Mouse (Mus musculus) lung, adult 2 months (tissue): ENCODE data around the gene Tmbim7. TPM values are rescaled to one million over a fixed set of nuclear protein-coding genes. Genes with fewer than 3 reads are reported as not detected.

Experiments
- DNase-seq: peaks from one replicate; pipeline ENCODE4 v3.0.0; 2022
- H3K4me1 ChIP-seq: fragments of 200-500 bp; 2 replicates; pipeline ENCODE4 v1.6.1; 2011; ENCODE audit warnings: low read length; ENCODE audit not compliant: control insufficient read depth, insufficient read depth
- H3K4me3 ChIP-seq: fragments of 200-500 bp; replicated peaks from 2 replicates; pipeline ENCODE3; 2011; ENCODE audit warnings: low read depth, mild to moderate bottlenecking, control low read depth, low read length; ENCODE audit errors: extremely low read depth
- CTCF ChIP-seq: fragments of 200-500 bp; IDR thresholded peaks from 2 replicates; pipeline ENCODE4 v1.5.1; 2011; ENCODE audit warnings: mild to moderate bottlenecking, low read length, control low read depth; ENCODE audit not compliant: insufficient read depth
- POLR2A ChIP-seq: fragments of 200-500 bp; IDR thresholded peaks from 2 replicates; pipeline ENCODE4 v1.6.1; 2011; ENCODE audit warnings: low read depth, mild to moderate bottlenecking, control low read depth, low read length, borderline replicate concordance; ENCODE audit errors: extremely low read depth
- WGBS: fragments of 180-500 bp; shearing (Covaris S2); methylation state at CpG from one replicate; pipeline ENCODE4 v1.1.7; 2018; 5-methylcytosine and 5-hydroxymethylcytosine counted together
- polyA plus RNA-seq: library from polyadenylated mRNA; depleted of rRNA; stranded (reverse); fragments of >200 nt; gene quantifications from 2 replicates; pipeline ENCODE4 v1.2.3, GENCODE M21; 2012

Gene Tmbim7
- polyA plus RNA-seq, 1 experiment = not detected

DNA sequence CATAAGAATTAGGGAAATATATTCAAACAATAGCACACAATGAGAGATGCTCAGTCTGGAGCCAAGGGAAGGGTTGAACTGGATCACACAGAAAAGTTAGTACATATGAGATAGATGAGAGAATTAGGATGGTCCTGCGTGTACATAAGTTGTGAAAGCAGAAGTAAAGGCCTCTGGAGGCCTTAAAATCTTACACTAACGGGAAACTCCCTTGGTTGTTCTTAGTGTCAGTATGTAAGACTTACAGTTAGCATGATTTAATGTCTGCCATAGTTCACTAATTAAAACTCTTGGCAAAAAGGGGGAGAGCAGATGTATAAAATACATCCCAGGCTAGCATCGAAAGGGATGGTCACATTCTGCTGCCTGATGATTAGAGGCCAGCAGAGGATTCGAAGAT is 2.8 kb downstream of the Tmbim7 start:
- 83% methylated on average over 4 of the region's 4 CpGs for WGBS
- TF ChIP-seq CTCF (no peak), POLR2A (no peak)

GRCm38 (mm10) chr5:3657085-3657484 is 6.1 kb downstream of the Tmbim7 start, which contains the start of gene Gatad1:
Gene Gatad1, minus strand, starts transcription at chr5:3657185.
- WGBS = 72% methylated on average over 5 of the region's 5 CpGs
- no peak within 1 kb of the TSS for H3K4me3 ChIP-seq
- H3K4me1 ChIP-seq = no peaks in the 10 kb centered on the region
- no peak for DNase-seq
- TF ChIP-seq CTCF = no peak

More for the DNA sequence above, 2.8 kb downstream of the Tmbim7 start:
- Histone ChIP-seq H3K4me3 (no peak overlapping the region), H3K4me1 (no peaks in the 10 kb centered on the region)
- no peak for DNase-seq

DNA sequence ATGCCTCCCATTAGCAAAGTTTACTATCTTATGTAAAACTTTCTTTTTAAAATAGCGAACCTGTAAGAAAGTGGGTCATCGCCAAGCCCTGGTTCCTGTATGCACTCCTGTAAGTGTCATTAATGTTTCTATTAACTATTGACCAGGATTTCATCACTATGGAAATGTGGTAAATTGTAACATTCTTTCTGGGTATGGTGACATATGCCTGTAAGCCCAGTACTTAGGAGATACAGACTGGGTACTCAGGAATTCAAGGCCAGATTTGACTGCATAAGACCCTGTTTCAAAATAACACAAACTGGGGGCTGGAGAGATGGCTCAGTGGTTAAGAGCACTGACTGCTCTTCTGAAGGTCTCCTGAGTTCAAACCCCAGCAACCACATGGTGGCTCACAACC is 14.2 kb downstream of the Tmbim7 start:
- WGBS = 86% methylated on average over 2 of the region's 2 CpGs
- TF ChIP-seq CTCF (no peak), POLR2A (no peak)
- no peak for DNase-seq
- no peaks in the 10 kb centered on the region for H3K4me1 ChIP-seq
- H3K4me3 ChIP-seq = no peak overlapping the region

DNA sequence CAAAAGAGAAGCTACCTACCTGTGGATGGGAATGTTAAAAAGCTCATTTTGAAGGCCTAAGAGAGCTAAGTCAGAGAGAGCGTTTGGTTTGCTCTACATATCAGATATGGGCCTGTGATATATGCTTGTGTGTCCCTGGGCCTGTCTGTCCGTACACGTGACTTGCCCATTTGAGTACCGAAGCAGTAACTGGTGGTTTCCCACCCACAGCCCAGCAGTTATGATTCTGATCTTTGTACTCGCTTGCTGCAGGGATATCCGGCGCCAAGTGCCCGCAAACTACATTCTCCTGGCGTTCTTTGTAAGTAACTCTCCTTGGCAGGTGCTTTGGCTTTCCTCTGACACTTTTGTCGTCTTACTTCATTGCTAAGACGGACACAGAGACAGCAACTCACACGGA is 15.6 kb downstream of the Tmbim7 start:
- WGBS = 80% methylated on average over 12 of the region's 12 CpGs

GRCm38 (mm10) chr5:3669938-3670554 is 19.1 kb downstream of the Tmbim7 start:
- no peak for DNase-seq
- Histone ChIP-seq H3K4me1 (no peaks in the 10 kb centered on the region), H3K4me3 (no peak overlapping the region)
- TF ChIP-seq POLR2A (no peak), CTCF (no peak)
- 80% methylated on average over 6 of the region's 6 CpGs for WGBS

More for the DNA sequence above, 15.6 kb downstream of the Tmbim7 start:
- no peak for DNase-seq
- H3K4me3 ChIP-seq = no peak overlapping the region
- no peaks in the 10 kb centered on the region for H3K4me1 ChIP-seq
- no peak for TF ChIP-seq CTCF
- TF ChIP-seq POLR2A = no peak

DNA sequence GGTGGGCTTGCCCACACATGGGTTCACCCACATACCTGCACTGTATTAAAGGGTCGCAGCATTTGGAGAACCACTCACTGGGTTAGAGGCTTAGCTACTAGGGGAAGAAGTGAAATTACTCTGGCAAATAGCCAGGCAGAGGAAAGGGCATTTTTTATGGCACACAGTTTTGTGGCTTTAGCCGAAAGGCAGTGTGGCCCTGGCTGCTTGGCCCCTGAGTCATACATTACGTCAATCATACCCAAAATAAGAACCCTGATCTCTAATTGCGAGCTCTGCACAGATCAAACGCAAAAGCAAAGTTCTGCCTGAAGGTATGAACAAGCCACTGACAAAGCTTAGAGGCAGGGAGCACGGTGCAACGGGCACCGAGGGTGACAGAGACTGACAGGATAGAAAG is 37.3 kb downstream of the Tmbim7 start:
- Histone ChIP-seq H3K4me1 (no peaks in the 10 kb centered on the region), H3K4me3 (no peak overlapping the region)
- 88% methylated on average over 8 of the region's 8 CpGs for WGBS
- DNase-seq = no peak
- TF ChIP-seq CTCF (no peak), POLR2A (no peak)

- DNase-seq = no peak
- no peak overlapping the region for H3K4me3 ChIP-seq
- TF ChIP-seq POLR2A (no peak), CTCF (no peak)
- H3K4me1 ChIP-seq = no peaks in the 10 kb centered on the region
- WGBS = 93% methylated on average over 3 of the region's 3 CpGs
These were observed 40.3 kb downstream of the Tmbim7 start for GRCm38 (mm10) chr5:3691283-3691682.

- TF ChIP-seq CTCF = no peak
- no peak for TF ChIP-seq POLR2A
- WGBS = 97% methylated on average over 9 of the region's 9 CpGs
- H3K4me1 ChIP-seq = no peaks in the 10 kb centered on the region
- H3K4me3 ChIP-seq = no peak overlapping the region
- no peak for DNase-seq
These were observed 42.0 kb downstream of the Tmbim7 start for GRCm38 (mm10) chr5:3692956-3693355.

DNA sequence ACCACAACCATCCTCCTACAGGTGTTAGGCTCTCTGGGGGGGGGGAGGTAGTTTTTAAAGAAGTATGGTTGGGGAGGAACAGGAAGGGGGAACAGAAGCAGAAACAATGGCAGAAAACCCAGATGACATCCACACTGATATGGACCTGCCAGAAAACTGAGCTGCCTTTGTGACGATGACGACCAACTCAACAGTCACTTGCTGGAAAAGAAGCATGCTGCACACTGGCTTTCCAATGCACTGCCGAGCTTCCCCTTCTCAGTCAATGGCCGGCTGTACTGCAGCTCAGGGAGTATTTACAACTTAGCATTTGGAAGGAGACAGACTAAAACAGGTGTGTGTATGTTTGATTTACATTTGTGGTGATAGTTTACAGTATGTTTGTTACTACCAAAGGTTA is 44.2 kb downstream of the Tmbim7 start:
- 84% methylated on average over 4 of the region's 4 CpGs for whole genome bisulfite sequencing
- no peaks in the 10 kb centered on the region for H3K4me1 ChIP-seq
- no peak for DNase-seq
- no peak overlapping the region for H3K4me3 ChIP-seq
- no peak for TF ChIP-seq CTCF
- no peak for TF ChIP-seq POLR2A

GRCm38 (mm10) chr5:3696031-3696430 is 45.0 kb downstream of the Tmbim7 start:
- WGBS = 76% methylated on average over 3 of the region's 3 CpGs
- TF ChIP-seq CTCF (no peak), POLR2A (no peak)
- DNase-seq = no peak
- no peak overlapping the region for H3K4me3 ChIP-seq
- no peaks in the 10 kb centered on the region for H3K4me1 ChIP-seq

- TF ChIP-seq CTCF (no peak), POLR2A (no peak)
- Histone ChIP-seq H3K4me1 (no peaks in the 10 kb centered on the region), H3K4me3 (no peak overlapping the region)
- 94% methylated on average over 5 of the region's 5 CpGs for WGBS
- DNase-seq = no peak
These were observed 49.0 kb downstream of the Tmbim7 start for GRCm38 (mm10) chr5:3700025-3700424.
